Mouse (Mus musculus): Measurements from ENCODE around the gene Sec63.

DNA sequence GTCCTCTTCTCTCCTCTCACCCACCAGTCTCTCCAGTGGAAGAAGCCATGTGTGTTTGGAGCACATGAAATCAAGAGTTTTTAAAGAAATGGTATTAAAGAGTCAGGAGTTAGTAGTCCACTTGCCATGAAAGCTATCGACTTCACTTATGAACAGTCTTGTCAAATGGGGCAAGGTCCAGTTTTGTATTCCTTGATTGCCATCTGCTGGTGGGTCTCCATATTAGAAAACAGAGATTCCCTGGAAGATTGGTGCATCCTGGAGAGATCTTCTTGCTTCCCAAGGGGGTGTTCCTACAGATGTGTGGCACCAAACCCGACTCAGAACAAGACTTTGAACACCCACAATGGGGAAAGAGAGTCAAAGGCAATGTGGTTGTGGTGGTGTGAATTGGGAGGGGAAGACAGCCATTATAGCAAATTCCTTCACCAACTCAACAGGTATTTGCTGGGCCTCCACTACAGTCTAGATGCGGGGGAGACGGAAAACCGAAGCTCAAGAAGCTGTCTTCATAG, 26.7 kb upstream of the Sec63 start:
- TF ChIP-seq POLR2A (IDR thresholded peaks at IDR 0.05; ENCODE audit: insufficient read depth, low read depth, low read length): no peak
- peak; percentile 60 for TF ChIP-seq CTCF (IDR thresholded peaks at IDR 0.05)
